Mouse (Mus musculus): ENCODE results near the gene Hivep3. TPM values are rescaled to one million over a fixed set of nuclear protein-coding genes. Genes with fewer than 3 reads are reported as not detected.

The Hivep3 gene
- total and polyA plus RNA-seq, 3 experiments = not detected

GRCm38 (mm10) chr4:119922945-119923344, 189.4 kb downstream of the Hivep3 start:
- H3K79me2 ChIP-seq (ENCODE audit: control insufficient read depth, insufficient read depth, low read length, poor library complexity) = no peaks in the 10 kb centered on the region
- H3K27me3 ChIP-seq (ENCODE audit: control insufficient read depth in 1 of 2, insufficient read depth in 2 of 2, low read length in 2 of 2) = no peaks in the 10 kb centered on the region
- no peak for DNase-seq (ENCODE audit: low read depth, low spot score)
- no peak overlapping the region for H3K9ac ChIP-seq (ENCODE audit: control insufficient read depth, low read depth, low read length, poor library complexity, severe bottlenecking)
- H3K4me3 ChIP-seq (ENCODE audit: control insufficient read depth in 1 of 2, insufficient read depth in 1 of 2, low read depth in 2 of 2, low read length in 2 of 2) = no peak overlapping the region
- no peaks in the 10 kb centered on the region for H3K36me3 ChIP-seq (ENCODE audit: control insufficient read depth in 1 of 2, insufficient read depth in 2 of 2, low read length in 2 of 2)
- H3K9me3 ChIP-seq (replicated peaks; ENCODE audit: insufficient read depth, low read length) = no peaks in the 10 kb centered on the region
- H3K4me1 ChIP-seq (ENCODE audit: control insufficient read depth in 1 of 2, insufficient read depth in 2 of 2, low read length in 2 of 2) = no peaks in the 10 kb centered on the region
- H3K27ac ChIP-seq (ENCODE audit: control insufficient read depth, low read depth, low read length) = no peak overlapping the region
- TF ChIP-seq USF2 (IDR thresholded peaks at IDR 0.05; ENCODE audit: borderline replicate concordance in 1 of 2, insufficient read depth in 1 of 2, low read depth in 1 of 2, low read length in 2 of 2) (no peak), KAT2A (conservative IDR thresholded peaks at IDR 0.05; ENCODE audit: low read depth, low read length) (no peak), POLR2A (IDR thresholded peaks at IDR 0.05; ENCODE audit: control insufficient read depth in 1 of 2, insufficient read depth in 1 of 2, low read depth in 1 of 2, low read length in 2 of 2, poor library complexity in 1 of 2) (no peak)

- no peak for DNase-seq (ENCODE audit: low read depth, low spot score)
- Histone ChIP-seq H3K27ac (ENCODE audit: control insufficient read depth, low read depth, low read length) (no peak overlapping the region), H3K9ac (ENCODE audit: control insufficient read depth, low read depth, low read length, poor library complexity, severe bottlenecking) (no peak overlapping the region), H3K4me1 (ENCODE audit: control insufficient read depth in 1 of 2, insufficient read depth in 2 of 2, low read length in 2 of 2) (no peaks in the 10 kb centered on the region), H3K36me3 (ENCODE audit: control insufficient read depth in 1 of 2, insufficient read depth in 2 of 2, low read length in 2 of 2) (no peaks in the 10 kb centered on the region), H3K27me3 (ENCODE audit: control insufficient read depth in 1 of 2, insufficient read depth in 2 of 2, low read length in 2 of 2) (no peaks in the 10 kb centered on the region), H3K4me3 (ENCODE audit: control insufficient read depth in 1 of 2, insufficient read depth in 1 of 2, low read depth in 2 of 2, low read length in 2 of 2) (no peak overlapping the region), H3K9me3 (replicated peaks; ENCODE audit: insufficient read depth, low read length) (no peaks in the 10 kb centered on the region), H3K79me2 (ENCODE audit: control insufficient read depth, insufficient read depth, low read length, poor library complexity) (no peaks in the 10 kb centered on the region)
- TF ChIP-seq CTCF (IDR thresholded peaks at IDR 0.05 in 2 of 3, conservative IDR thresholded peaks at IDR 0.05 in 1 of 3; ENCODE audit: control insufficient read depth in 1 of 3, insufficient read depth in 1 of 3, low read depth in 2 of 3, low read length in 3 of 3, poor library complexity in 1 of 3, severe bottlenecking in 1 of 3) = peak in 2 of 3 experiments; percentile 5 to 9; a peak in 1 of 6 replicates
- TF ChIP-seq CHD2 (IDR thresholded peaks at IDR 0.05; ENCODE audit: low read length) = no peak
- TF ChIP-seq KAT2A (conservative IDR thresholded peaks at IDR 0.05; ENCODE audit: low read depth, low read length) = no peak
Observed at GRCm38 (mm10) chr4:119923410-119923809, 189.8 kb downstream of the Hivep3 start.

DNA sequence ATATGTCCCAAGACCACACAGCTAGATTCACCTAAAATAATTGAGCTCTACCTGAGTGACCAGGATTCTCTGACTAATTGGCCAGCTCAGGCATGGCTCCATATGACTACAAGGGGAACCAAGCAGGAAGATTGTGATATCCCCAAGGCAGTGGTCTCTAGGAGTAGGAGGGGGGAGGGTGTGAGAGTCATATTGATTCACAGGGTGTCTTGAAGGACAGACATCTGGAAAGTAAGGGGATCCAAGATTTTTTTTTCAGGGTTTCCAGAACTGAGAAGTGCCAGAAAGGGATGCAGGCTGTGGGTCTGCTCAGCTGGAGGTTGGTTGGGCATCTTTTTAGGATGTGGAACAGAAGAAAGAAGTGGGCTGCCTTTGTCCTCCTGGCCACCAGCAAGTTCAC, 191.5 kb downstream of the Hivep3 start:
- Histone ChIP-seq H3K9ac (ENCODE audit: control insufficient read depth, low read depth, low read length, poor library complexity, severe bottlenecking) (no peak overlapping the region), H3K4me1 (ENCODE audit: control insufficient read depth in 1 of 2, insufficient read depth in 2 of 2, low read length in 2 of 2) (no peaks in the 10 kb centered on the region), H3K27me3 (ENCODE audit: control insufficient read depth in 1 of 2, insufficient read depth in 2 of 2, low read length in 2 of 2) (no peaks in the 10 kb centered on the region), H3K79me2 (ENCODE audit: control insufficient read depth, insufficient read depth, low read length, poor library complexity) (no peaks in the 10 kb centered on the region), H3K27ac (ENCODE audit: control insufficient read depth, low read depth, low read length) (no peak overlapping the region), H3K4me3 (ENCODE audit: control insufficient read depth in 1 of 2, insufficient read depth in 1 of 2, low read depth in 2 of 2, low read length in 2 of 2) (no peak overlapping the region), H3K9me3 (replicated peaks; ENCODE audit: insufficient read depth, low read length) (no peaks in the 10 kb centered on the region), H3K36me3 (ENCODE audit: control insufficient read depth in 1 of 2, insufficient read depth in 2 of 2, low read length in 2 of 2) (no peaks in the 10 kb centered on the region)
- TF ChIP-seq POLR2AphosphoS5 (IDR thresholded peaks at IDR 0.05; ENCODE audit: borderline replicate concordance, low read depth, low read length) (no peak), KAT2A (conservative IDR thresholded peaks at IDR 0.05; ENCODE audit: low read depth, low read length) (no peak), CHD1 (IDR thresholded peaks at IDR 0.05; ENCODE audit: low read depth, low read length) (no peak), EP300 (IDR thresholded peaks at IDR 0.05; ENCODE audit: low read depth in 1 of 2, low read length in 2 of 2) (no peak), TCF12 (IDR thresholded peaks at IDR 0.05; ENCODE audit: low read depth, low read length) (no peak), BHLHE40 (IDR thresholded peaks at IDR 0.05; ENCODE audit: borderline replicate concordance, low read depth, low read length) (no peak), MYC (IDR thresholded peaks at IDR 0.05; ENCODE audit: low read depth, low read length) (no peak), POLR2AphosphoS2 (IDR thresholded peaks at IDR 0.05; ENCODE audit: low read length) (no peak), TBP (IDR thresholded peaks at IDR 0.05; ENCODE audit: low read depth, low read length) (no peak), MYB (IDR thresholded peaks at IDR 0.05; ENCODE audit: low read depth, low read length) (no peak), RCOR1 (IDR thresholded peaks at IDR 0.05; ENCODE audit: low read depth, low read length) (no peak), MAFK (IDR thresholded peaks at IDR 0.05; ENCODE audit: borderline replicate concordance, low read depth, low read length) (no peak), TAL1 (IDR thresholded peaks at IDR 0.05; ENCODE audit: low read length) (no peak)
- DNase-seq (ENCODE audit: low read depth, low spot score) = no peak

Measured in MEL (cell line).